Mouse (Mus musculus) adrenal gland, adult 10 weeks (tissue): ENCODE measurements around the gene D630045J12Rik. TPM values are rescaled to one million over a fixed set of nuclear protein-coding genes. Genes with fewer than 3 reads are reported as not detected.

Experiments
- polyA plus RNA-seq: library from polyadenylated mRNA; stranded (reverse); fragments of 350-450 nt; fragmentation: Illumina TruSeq; extraction: RNeasy Lipid Tissue Mini Kit (QIAGEN cat#74804); gene quantifications from one replicate; pipeline ENCODE4 v1.2.3, GENCODE M21; 2014; ENCODE audit warnings: low read depth, low replicate concordance

Gene D630045J12Rik
- 2.9 TPM for polyA plus RNA-seq

GRCm38 (mm10) chr6:38253736-38254641 lies at the start of gene D630045J12Rik:
Gene D630045J12Rik (minus strand): TSS chr6:38254009.

DNA sequence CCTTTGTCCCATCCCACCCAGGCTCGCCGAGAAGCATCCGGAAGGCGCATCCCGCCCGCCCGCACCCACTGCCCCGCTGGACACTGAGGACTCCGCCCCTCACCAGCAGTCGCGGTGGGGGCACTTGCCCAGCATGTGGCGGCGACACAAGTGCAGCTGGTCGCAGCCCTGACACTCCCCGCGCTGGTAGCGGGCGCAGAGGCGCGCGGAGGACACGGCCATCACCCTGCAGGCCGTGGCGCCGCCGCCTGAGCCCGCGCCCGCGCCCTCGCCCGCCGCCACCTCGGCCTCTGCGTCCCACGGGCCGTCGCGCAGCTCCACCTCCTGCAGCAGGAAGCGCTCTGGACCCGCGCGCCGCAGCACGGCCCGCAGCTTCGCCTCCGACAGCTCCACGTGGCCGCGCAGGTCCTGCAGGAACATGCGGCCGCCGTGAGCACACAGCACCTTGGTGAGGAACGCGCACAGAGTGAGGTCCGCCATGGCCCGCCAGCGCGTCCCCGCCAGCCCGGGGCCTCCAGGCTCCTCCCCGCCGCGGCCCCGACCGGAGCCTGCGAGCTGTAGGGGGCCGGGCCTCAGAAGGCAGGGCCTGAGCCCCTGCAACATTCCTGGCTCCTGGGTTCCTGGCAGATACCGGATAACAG lies 45.1 kb upstream of the D630045J12Rik start, which contains the start of gene Zc3hav1l:
TSS of gene Zc3hav1l (minus strand) at position 499 of the 641 bp plus-strand sequence.

DNA sequence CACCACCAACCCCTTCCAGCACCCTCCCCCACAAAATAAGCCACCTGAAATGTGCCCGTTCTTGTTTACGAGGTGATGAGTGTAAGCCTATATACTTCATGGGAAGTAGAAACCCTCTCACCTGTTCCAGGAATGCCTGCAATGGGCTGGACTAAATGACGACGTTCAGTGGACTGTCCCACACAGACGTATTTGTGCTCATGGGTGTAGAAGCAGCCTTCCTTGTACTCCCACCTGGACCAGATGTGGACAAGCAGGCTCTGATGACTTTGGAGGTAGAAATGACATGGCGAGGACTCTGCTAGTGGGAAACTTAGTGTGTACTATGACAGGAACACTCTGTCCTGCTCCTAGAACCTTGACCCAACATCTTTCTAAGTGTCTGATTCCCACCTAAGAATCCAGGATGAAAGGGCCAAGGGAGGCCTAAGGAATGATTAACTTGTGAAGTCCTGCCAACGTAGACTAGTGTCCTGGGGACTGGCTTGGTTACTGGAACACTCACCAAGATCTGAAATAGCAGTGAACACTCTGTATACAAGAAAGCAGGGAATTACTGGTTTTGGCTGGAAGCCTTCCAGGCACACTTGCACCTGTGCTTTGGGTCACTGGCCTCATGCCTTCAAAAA lies 129.5 kb downstream of the D630045J12Rik start, which contains the start of gene Atp6v0a4:
TSS of gene Atp6v0a4 (minus strand) at position 380 of the 629 bp plus-strand sequence.

GRCm38 (mm10) chr6:38109160-38109795 lies 144.5 kb downstream of the D630045J12Rik start, which contains the start of gene Tmem213:
Gene Tmem213 (plus strand): TSS chr6:38109255.

Other genes starting within 250 kb of the D630045J12Rik start
- gene Svopl, start 207.0 kb downstream of the D630045J12Rik start, polyA plus RNA-seq = 0.87 TPM
- not detected for gene Tmem213, start 144.8 kb downstream of the D630045J12Rik start, polyA plus RNA-seq
- not detected for gene Atp6v0a4, start 129.4 kb downstream of the D630045J12Rik start, polyA plus RNA-seq
- 6.4 TPM for gene Zc3hav1l, start 45.2 kb upstream of the D630045J12Rik start, polyA plus RNA-seq
- gene Zc3hav1, start 100.6 kb upstream of the D630045J12Rik start, polyA plus RNA-seq = 105 TPM
- 4.8 TPM for gene Ttc26, start 127.5 kb upstream of the D630045J12Rik start, polyA plus RNA-seq
- 40.1 TPM for gene Ubn2, start 179.9 kb upstream of the D630045J12Rik start, polyA plus RNA-seq